Mouse (Mus musculus) kidney, postnatal 14 days (tissue): Measurements from ENCODE around the gene Rnaseh1.

Source experiments
- DNase-seq: peaks from one replicate; pipeline ENCODE4 v3.0.0; 2022; ENCODE audit warnings: mixed read lengths

Gene Rnaseh1

DNA sequence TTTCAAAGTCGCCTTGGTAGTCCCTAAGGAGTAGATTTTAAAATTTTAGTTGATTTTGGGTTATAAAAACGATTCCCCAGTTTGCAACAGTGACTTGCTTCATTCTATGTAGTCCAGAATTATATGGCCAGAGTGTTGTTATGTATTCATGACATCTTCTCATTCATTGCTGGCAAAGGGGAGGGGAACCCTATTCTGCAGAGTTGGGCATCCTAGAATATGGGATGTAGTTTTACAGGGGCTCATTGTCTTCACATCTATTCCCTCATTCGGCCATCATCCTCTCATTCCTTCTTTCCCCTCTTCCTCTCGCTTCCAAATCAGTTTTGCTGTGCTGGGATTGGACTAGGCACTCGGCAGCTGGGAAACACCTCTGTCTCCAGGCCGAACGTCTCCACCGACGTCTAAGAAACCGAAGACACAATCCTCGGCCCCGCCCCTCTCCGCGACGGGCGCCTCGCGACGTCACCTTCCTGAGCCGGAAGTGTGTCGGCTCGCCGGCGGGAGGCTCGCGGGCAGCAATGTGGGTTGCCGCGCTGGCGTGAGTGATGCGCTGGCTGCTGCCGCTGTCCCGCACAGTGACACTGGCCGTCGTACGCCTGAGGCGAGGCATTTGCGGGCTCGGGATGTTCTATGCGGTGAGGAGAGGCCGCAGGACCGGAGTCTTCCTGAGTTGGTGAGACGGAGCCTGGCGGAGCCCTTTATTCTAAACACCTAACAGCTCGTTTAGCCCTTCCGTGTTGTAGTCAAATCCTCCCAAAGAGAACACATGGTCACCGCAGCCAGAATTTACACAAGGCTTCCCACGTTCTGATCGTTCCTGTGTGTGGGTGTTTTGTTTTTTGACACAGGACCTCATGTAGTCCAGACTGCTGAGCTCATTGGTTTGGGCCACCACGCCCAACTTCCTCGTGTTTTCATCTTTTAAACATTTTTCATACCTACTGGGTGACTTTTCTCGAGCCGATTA is at the start of gene Rnaseh1:
Rnaseh1 (plus strand) TSS at position 462 of the 970 bp plus-strand sequence.
- DNase-seq, result peak; percentile 93

DNA sequence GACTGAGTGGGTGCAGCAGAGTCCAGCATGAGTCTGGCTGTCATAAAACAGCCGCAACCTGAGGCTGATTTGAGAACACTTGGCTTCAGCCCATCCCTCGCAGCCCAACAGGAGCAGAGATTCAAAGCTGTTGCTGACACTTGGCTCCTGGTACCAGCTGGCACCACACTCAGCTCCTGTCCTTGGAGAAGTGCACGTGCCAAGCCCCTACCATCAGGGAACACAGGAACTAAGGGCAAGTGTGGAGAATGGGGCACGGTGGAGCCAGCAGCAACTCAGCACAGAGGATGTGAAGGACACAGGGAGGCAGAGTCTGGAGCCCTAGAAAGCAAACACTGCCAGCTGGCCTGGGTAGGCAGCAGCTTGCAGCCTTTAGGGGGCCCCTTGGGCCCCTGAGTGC is 47.1 kb upstream of the Rnaseh1 start:
- DNase-seq, result no peak

DNA sequence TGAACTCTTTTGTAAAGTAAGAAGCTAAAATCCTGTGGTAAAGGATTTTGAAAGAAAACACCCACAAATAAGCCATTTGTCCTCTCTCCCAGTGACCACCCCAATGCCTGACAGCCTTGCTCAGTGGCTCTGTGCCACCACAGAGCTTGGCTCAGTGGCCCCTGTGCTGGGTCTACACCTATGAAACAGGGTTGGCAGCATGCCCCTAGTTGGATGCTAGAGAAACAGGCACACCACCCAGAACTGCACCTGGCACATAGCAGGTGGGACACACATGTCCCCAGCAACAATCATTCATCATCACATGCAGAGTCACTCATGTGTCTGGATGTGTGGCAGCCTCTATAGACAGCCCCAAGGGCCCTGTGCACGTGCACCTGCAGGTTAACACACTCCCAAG is 45.9 kb upstream of the Rnaseh1 start:
- DNase-seq, result no peak

DNA sequence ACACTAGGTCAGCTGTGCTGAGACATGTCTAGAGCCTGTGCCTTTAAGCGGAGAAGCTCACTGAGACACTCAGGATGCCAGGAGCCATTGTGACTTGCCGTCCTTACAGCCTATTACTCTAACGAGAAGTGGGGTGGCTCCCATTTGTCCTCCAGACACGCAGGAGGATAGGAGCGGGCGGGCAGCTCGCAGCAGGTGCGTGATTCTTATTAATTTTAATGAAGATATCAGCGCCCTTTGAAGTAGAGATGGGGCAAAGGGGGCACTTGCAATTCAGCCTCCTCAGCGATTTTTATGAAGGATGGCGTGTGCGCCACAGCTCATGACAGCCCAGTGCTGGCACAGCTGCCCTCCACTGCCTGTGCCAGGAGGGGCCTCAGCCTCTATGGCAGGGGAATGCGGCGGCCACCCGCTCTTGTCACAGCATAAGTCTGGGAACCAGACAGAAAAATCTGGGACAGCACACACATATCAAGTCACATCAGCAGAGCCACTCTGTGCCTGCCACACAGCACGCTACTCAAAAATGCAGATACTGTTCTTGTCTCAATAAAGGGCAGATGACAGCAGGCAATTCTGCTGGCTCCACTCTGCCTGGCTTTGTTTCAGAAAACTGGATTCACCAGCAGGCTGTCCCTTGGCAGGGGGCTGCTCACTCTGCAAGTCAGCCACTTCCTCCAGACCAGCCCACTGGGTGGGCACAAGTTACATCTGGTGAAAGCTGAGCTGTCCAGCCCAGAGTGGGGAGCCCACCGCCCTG is 41.7 kb upstream of the Rnaseh1 start:
- no peak for DNase-seq

DNA sequence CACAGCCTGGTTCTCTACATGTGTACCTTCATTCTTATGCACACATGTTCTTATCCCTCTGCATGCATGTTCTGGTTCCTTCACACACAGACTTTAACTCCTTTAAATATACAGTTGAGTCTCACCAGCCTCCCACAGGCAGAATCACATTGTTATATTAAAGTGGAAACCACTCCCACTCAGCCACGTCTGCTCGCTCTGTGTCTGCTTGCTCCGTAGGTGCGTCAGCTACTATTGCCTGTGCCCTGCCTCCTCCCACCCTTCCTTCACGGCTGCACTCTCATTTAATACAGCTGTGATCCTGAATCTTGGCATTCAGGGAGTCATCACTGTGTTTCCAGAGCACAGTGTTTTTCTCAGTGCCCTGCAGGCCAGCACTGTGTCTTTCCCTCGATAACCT is 37.0 kb upstream of the Rnaseh1 start:
- DNase-seq, result no peak

DNA sequence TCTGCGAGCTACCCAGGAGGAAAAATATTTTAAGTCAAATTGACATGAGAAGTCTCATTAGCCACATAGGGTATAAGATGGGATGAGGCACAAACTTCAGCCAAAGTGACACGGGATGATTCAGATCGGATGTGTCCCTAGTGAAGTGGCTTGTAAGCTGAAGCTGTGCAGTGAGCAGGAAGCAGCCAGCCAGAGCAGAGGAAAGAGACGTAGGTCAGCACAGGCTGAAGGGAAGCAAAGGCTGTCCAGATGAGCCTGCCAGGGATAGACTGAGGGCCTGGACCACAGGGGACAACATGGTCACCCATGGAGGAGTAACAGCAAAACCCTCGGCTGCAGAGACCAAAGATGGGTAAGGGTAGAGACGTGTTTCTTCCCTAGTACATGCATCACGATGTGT is 35.0 kb upstream of the Rnaseh1 start:
- DNase-seq, result no peak

DNA sequence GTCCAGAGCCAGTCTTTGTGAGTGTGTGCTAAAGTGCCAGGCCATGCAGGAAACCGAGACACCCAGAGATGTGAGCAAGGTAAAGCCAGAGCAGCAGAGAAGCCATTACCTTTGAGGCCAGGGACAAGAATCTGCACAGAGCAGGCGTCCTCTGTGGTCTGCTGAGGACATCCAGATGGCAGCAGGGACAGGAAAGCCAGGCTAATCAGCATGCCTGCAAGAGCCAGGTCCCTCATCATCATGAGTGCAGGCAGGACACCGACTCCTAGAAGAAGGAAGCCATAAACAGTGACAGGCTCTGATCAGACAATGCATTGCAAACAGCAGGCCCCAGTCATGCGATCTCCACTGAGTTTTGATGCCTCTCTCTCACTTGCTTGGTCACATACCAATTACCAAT is 32.1 kb upstream of the Rnaseh1 start:
- no peak for DNase-seq

DNA sequence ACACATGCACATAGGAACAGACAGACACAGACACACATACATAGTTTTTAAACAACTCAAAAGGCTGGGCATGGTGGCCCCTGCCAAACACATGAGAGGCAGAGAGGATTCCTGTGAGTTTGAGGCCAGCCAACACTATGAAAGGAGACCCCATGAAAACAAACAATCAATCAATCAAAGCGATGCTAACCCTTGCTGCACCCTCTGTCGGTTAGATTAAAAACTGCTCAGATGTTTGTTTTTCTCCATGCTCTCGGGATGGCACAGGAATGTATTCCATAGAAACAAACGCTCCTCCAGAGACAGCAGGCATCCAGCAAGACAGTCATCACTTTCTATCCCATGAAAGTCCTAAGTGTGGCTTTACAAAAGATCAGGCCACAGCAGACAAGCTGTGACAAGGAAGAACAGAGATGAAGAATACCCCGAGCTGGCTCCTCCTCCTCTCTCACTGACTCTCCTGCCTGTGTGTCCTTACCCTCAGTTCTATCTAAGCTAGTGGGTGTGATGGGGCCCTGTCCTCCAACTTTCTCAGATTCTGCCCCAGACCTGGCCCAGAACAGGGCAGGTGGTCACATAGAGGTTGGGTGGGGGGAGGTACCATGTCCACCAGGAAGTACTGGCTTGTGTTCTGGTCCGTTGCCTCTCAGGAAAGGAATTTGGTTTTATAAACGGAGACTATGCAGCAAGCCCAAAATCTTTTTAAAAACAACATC is 27.8 kb upstream of the Rnaseh1 start:
- no peak for DNase-seq

DNA sequence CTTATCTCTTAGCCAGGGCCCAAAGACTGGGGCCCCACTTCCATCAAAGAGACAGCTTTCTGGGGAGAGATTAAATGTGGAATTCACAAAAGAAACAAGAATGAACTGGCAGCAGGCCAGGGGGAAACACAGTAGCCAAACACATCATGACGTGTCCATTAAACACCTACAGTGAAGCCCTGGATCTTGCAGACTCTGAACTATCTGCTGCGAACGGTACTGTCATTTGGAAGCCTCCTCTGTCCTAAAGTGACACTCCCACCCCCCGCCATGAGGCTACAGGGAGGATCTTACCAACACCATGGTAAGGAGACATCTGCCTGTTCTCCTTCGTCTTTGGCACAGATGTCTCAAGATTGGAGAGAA is 27.3 kb upstream of the Rnaseh1 start:
- DNase-seq, result no peak

DNA sequence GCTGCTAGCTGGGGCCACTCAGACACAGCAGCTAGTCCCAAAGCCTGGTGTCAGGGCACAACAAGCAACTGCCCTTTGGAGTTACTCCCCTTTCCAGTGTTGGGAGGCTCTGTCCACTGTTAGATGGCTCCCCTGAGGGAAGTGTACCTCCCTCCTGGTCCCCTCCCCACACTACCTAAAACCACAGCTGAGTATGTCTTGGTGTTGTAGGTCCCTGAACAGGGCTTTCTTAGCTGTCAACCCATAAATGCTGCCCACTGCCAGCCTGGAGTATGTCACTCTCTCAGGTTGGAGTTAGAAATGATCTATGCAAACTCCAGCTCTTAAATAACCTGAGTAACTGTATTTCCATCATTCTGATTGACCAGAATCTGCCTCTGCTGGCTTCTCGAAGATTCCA is 26.8 kb upstream of the Rnaseh1 start:
- DNase-seq, result no peak

DNA sequence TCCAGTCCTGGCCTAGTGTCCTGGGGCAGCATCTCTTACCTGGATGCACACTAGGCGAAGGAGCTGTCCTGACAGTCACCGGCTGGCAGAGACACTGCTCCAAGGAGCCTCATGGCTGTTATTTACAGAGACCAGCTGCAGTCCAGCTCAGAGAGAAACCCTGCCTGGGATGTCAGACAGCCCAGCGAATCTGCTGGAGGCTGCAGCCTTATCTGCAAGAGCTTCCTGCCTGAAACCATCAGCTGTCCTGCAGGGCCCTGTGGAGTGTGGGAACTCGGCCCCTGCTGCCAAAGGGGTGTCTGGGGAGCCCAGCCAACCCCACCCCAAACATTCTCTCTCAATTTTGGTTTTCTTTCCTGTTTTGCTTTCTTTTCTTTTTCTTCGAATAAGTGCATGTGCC is 26.2 kb upstream of the Rnaseh1 start, which contains the start of gene Colec11:
Colec11 (minus strand) TSS at position 183 of the 400 bp plus-strand sequence.
- peak; percentile 32 for DNase-seq

DNA sequence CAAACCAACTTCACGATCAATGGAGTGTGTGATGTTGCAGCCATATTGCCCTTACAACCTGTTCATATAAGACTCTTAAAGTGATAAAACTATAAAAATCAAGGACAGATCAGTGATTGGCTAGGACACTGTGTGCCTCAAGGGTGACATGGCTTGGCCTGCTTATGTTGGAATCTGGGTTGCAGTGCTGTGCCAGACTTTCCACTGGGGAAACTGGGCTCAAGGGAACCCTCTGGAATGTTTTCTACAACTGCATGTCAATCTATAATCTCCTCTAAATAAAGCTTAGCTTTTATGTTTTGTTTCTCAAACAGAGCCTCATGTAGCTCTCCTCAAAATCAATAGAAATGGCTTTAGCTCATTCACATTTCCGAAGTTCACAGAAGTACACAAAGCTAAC is 25.2 kb upstream of the Rnaseh1 start:
- no peak for DNase-seq

DNA sequence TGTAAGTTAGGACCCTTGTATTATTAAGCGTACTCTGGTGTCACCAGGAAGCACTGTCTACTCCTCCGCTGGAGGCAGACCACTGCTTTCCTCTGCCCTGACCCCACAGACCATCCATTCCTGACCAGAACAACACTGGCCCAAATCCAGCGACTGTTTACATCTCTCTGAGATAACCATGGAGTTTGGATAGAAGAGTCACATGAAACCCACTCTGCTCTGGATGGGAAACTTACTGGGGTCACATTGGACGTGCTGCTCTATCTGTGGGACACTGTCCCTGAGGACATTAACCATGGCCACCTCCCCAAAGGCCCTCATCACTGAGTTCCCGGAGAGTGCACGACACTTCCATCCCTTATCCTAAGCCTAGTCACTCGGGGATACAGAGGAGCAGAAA is 24.0 kb upstream of the Rnaseh1 start:
- no peak for DNase-seq

DNA sequence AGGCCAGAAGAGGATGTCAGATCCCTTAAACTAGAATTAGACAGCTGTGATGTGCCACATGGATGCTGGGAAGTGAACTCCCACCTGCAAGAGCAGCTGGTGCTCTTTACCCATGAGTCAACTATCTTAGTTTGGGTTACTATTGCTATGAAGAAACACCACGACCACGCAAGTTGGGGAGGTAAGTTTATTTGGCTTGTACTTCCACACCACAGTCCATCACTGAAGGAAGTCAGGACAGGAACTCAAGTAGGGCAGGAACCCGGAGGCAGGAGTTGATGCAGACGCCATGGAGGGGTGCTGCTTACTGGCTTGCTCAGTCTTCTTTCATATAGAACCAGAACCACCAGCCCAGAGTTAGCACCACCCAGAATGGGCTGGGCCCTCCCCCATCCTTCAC is 22.3 kb upstream of the Rnaseh1 start:
- no peak for DNase-seq

DNA sequence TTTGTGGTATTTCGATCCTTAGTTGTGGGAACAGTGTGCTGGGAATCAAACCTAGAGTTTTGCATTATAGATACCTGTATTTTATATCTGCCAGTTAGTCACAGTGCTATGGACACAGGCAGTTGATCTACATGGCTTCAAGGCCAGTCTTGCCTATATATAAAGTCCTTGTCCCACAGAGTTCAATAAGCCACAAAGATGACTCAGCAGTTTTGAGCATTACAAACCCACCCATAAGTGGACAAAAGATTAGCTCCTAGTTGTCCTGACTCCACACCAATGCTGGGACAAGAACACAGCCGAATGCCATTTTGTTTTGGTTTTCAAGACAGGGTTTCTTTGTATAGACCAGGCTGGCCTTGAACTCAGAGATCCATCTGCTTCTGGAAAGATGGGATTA is 21.0 kb upstream of the Rnaseh1 start:
- no peak for DNase-seq

DNA sequence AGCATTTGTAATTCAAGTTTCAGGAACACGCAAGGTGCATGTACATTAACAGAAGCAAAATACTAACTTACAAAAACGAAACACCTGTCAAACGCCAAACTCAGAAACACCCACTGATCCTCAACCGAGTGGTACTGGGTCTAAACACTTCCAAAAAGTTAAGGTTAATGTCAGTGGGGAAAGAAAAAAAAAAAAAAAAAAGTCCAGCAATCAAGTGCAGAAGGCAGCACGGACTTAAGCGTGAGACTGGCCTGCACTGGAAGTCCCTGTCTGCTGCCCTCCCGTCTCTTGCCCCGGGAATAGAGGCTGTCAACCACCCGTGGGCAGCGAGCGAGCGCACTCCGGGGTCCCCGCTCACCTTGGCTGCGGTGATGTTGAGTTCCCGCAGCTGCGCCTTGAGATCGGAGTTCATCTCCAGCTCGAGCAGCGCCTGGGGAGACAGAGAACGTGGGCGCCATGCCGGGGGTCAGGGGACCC is 14.3 kb upstream of the Rnaseh1 start:
- no peak for DNase-seq

DNA sequence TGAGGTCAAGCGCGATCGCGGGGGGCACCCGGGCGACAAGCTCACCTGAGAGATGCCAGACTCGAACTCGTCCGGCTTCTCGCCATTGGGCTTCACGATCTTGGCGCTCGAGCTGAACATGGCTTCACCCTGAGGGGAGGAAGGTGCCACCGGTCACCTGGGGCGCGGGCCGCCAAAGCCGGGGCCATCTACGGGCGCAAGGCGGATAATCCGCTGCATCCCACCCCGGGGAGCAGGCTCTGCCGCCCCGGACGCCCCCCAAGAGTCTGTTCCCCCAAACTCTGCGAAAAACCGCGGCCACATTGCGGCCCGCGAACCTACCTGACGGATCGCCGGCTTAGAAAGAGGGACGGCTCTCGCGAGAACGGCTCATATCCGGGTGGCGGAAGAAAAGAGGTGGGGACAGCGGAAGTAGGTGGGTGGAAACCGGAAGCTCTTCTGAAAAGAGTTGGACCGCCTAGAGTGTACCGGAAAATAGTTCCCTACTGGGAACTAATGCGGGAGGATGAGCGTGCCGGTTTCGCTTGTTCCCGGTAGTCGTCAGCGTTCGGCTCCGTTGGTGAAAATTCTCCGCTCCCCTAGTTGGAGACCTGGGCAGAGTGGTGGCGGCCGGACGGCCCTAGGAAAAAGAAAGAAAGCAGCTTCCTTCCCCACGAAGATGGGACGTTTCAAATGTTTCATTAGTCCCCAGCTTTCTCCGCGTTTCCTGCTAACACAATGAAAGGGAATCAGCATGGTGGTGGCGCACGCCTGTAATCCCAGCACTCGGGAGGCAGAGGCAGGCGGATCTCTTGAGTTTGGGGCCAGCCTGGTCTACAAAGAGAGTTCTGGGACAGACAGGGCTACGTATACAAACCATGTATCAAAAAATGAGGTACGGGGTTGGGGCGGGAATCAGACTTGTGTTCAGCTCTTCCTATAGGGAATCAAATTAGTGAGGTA is 13.6 kb upstream of the Rnaseh1 start, which contains the start of gene Rps7:
Rps7 (minus strand) TSS at position 419 of the 942 bp plus-strand sequence.
- peak; percentile 95 for DNase-seq

DNA sequence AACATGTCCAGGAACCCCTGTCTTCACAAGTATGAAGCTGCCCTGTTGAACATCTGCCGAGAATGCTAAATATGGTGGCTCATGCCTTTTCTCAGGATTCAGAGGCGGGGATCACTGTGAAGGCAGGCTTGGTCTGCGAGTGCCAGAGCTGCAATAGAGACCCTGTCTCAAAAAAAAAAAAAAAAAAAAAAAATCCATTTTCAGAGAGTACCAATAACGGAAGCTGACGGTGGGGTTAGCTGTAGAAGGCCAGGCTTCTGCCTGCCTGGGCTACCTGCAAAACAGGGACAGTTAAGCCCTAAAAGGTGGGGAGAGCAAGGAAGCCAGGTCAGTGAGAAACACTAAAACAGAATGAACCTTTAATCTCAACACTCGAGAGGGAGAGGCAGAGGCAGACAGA is 12.9 kb upstream of the Rnaseh1 start:
- DNase-seq, result no peak

DNA sequence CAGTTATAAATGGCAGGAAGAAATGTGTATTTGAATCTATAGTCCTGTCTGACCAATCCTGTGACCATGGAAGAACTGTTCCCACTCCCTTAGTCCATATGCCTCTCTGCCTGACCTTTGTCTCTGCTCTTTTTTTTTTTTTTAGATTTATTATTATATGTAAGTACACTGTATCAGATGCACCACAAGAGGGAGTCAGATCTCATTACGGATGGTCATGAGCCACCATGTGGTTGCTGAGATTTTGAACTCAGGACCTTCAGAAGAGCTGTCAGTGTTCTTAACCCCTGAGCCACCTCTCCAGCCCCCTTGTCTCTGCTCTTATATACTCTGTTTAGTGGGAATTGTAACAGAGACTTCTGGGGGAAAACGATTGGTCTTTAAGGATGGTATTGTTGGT is 10.6 kb upstream of the Rnaseh1 start:
- DNase-seq, result no peak

DNA sequence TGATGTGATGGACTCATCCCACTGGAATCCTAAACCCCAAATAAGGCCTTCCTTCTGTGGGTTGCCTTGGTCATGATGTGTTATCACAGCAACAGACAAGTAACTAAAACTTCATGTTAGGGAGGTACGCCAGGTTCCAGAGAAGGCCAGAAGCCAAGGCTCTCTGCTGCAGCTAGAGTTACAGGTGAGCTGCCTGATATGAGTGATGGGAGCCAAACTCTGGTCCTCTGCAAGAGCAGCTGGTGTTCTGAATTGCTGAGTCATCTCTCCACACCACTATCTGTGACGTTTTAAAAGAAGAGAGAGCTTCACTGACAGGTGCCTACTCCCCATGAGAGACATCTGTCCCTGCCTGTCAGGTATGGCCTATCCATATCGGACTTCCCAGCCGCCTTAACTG is 13.2 kb downstream of the Rnaseh1 start:
- no peak for DNase-seq

DNA sequence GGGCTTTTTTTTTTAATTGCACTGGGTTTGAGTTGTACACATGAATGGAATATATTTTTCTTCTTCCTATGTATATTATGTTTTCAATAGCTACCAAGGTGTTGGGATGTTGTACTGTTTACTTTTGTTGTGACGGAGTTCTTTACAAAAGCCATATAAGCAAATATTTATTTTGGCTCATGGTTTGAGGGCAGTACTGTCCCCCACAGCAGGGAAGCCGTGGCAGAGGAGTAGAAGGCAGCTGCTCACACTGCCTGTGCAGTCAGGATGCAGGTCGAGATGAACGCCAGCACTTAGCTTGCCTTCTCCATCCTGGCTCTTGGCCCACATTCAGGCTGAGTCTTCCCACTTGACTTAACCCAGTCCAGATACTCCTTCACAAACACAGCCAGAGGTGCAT is 17.3 kb downstream of the Rnaseh1 start:
- no peak for DNase-seq

DNA sequence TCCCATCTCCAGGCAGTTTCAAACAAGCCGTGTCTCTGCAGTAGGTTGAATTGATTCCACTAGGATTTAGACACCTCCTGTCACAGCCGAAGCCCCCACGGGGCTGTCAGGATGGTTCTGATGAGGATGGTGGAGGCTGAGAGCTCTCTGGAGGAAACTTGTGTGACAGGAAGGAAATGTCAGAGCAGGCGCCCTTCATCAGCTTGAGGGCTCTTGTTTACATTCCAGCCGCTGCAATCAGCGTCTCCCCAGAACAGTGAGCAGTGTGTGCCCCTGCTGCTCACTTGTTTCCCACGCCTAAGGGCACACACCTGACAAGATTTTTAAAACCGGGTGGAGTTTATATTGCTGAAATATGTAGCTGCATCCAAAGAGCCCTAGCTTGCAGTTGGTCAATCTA is 17.9 kb downstream of the Rnaseh1 start:
- DNase-seq, result no peak
